Mouse (Mus musculus): Measurements from ENCODE around the gene Mpl.

Gene Mpl

DNA sequence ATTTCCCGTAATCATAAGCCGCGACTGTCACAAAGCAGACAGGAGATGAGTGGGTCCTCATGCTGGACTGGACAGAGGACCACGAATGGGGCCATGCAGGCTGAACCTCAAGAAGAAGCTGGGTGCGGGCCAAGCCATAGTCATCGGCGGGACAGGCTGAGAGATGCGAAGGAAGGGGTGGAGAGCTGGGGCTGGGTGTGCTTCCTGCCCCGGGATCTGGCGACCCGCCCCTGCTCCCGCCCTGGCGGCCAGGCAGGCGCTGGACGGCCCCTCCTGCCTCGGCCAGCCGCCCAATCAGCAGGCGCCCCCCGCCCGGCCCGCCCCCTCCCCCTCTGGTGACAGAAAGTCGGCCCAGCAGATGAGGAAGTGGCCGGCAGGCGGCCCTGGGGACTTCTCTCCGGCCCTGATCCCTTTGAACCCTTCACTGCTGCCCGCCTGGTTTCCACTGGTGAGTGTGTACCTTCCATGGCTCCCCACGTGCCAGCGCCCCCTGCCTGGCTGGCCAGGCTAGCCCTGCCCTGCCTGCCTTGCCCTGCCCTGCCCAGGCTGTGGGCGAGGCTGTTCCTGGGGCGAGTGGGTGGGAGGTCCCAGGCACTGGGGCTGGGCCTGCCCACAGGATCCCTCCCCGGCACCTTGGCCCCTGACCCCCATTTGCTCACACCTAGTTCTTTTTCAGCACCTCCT is 29.4 kb downstream of the Mpl start, which contains the start of gene Elovl1:
Gene Elovl1, plus strand, starts transcription at position 326 of the 684 bp plus-strand sequence.
- DNase-seq (ENCODE audit: low read depth, low spot score) = no peak

DNA sequence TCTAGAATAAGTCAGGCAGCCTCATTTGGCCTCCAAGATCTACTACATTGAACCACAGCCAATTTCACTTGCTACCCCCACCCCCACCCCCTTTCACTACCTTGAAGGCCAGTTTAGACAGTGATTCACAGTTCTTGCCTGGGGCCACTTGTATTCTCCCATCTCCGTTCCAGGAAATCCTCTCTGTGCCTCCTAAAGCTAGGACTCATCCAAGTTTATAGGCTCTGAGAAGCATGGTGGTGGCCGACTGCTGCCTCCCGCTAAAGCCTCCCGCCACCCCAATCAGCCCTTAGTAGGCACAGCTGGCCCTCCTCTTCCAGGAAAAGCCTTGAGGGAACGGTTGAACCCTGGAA is 29.9 kb downstream of the Mpl start:
- DNase-seq (ENCODE audit: low read depth, low spot score) = no peak

DNA sequence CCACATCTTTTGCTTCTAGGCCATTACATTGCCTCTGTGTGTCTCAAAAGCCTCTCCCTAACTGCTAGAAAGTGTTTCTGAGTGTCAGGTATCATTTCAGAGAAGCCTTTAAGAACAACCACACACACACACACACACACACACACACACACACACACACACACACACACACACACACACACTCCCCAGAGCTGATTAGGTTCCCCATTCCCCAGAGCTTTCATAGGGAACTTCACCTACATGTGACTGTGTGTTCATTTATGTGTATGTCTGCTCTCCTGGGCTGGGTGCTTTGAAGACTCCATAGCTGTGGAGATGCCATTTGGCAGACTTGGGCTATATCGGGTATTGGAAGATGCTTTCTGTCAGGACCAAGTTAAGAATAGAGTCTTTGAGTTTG is 31.9 kb downstream of the Mpl start:
- DNase-seq (ENCODE audit: low read depth, low spot score) = no peak

GRCm38 (mm10) chr4:118424541-118425160 is 32.7 kb downstream of the Mpl start:
- DNase-seq (ENCODE audit: low read depth, low spot score) = no peak

DNA sequence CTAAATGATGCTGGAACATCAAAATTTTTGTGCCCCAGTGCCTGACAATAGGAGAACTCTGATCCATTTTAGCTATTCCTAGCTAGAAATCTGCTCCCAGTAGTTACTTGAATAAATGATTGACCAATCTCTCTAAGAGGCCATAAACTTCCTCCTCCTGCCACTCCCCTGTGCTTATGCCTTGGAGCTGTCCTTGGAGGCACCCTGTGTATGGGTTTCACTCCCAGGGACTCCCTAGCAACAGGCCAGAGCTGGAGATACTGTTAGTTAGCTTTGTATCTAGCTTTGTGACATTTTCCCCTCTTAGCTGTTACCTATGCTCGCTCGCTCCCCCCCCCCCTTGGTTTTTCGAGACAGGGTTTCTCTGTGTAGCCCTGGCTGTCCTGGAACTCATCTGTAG is 35.9 kb downstream of the Mpl start:
- no peak for DNase-seq (ENCODE audit: low read depth, low spot score)

DNA sequence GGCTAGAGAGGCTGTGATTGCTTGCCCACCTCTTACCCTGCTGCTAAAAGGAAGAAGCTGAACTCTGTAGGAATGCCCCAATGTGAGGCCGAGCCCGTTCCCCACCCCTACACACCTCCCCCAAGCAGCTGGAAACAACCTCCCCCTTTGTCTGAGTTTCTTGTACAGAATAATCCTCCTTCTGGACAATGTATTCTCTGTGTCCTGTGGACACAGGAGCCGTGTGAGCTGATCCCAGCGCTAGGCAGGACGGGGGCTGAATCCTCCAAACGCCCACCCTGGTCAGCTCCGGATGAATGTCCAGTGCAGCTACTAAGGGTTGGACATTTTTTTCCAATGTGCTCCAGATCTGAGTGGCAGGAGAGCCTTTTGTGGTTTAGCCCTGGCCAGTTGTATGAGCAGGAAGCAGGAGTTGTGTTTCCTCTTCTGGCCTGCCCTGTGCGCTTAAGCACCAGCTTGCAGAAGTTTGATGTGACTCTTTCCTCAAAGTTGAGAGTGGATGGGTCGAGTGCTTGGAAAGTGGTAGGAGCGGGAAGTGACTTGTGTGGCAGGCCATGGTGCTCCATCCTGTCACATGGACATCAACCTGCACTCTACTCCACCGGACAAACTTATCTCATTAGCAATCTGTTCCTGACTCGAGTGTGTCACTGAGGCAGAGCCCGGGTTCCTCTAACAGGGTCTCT is 40.1 kb downstream of the Mpl start:
- no peak for DNase-seq (ENCODE audit: low read depth, low spot score)

DNA sequence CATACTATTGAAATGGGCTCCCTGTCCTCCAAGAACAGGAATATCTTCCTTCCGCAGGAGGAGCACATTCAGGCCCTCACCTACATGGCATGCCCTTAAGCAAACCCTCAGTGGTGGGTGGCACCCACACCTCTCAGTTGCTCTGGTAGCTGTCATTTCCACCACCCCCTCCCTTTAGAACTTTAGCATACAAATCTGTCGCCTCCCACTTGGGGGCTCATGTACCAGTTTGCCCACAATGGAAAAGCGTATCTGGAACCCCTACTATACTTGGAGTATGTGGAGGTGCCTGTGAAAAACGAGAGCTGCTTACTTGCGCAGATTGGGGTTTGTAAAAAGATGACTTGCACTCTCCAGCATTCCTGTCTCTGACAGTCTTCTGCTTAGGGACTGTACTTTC is 41.0 kb downstream of the Mpl start:
- DNase-seq (ENCODE audit: low read depth, low spot score) = no peak

GRCm38 (mm10) chr4:118415779-118416178 is 41.5 kb downstream of the Mpl start:
- DNase-seq (ENCODE audit: low read depth, low spot score) = no peak

DNA sequence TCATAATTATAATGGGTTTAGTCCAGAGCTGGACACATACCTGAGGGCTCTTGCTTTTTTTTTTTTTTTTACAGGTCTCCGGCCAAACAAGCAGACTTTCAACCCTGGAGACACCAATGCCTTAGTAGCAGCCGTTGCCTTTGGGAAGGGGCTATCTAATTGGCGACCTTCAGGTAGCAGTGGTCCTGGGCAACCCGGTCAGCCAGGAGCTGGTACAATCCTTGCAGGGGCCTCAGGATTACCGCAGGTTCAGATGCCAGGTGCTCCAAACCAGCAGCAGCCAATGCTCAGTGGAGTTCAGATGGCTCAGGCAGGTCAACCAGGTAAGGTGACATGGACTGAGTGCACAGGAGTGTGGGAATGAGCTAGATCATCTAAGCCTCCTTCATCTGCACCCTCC is 43.8 kb downstream of the Mpl start:
- no peak for DNase-seq (ENCODE audit: low read depth, low spot score)

GRCm38 (mm10) chr4:118410871-118411270 is 46.4 kb downstream of the Mpl start:
- no peak for DNase-seq (ENCODE audit: low read depth, low spot score)

- DNase-seq (ENCODE audit: low read depth, low spot score) = peak; percentile 80
Observed at GRCm38 (mm10) chr4:118409142-118409900, 48.0 kb downstream of the Mpl start, which contains the start of the genes Szt2 and Med8. Gene Szt2, minus strand, starts transcription at chr4:118409273. Gene Med8, plus strand, starts transcription at chr4:118409337.

DNA sequence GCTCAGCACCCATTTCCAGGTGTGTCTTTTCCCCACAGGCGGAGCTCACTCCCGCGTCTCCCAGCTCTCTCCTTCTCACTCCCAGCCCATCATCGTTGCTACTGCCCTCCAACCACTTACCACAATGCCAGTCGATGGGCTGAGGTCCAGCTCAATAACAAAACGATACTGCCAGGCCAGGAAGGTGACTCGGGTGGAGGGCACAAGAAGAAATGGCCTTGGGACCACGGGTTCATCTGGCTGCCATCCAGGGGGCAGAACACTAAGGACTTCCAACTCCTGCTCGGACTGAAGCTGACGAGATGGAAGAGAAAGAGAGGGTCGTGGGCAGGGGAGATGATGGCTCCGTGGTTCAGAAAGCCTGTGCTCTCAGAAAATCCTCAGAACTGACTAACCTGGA is 54.6 kb downstream of the Mpl start:
- no peak for DNase-seq (ENCODE audit: low read depth, low spot score)

GRCm38 (mm10) chr4:118401918-118402317 is 55.4 kb downstream of the Mpl start:
- no peak for DNase-seq (ENCODE audit: low read depth, low spot score)

DNA sequence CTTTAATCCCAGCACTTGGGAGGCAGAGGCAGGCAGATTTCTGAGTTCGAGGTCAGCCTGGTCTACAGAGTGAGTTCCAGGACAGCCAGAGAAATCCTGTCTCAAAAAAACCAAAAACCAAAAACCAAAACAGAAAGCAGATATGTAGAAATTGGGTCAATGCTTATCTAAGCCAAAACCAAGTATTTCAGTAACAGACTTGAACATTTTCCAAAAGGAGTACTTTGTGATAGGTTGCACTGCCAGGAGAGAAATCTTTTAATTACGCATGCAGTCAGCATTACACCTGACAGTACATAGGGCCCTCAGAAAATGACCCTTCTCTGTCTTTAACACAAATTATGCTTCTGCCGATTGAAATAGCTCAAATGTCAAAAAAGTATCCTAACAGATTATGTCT is 55.9 kb downstream of the Mpl start:
- DNase-seq (ENCODE audit: low read depth, low spot score) = no peak

DNA sequence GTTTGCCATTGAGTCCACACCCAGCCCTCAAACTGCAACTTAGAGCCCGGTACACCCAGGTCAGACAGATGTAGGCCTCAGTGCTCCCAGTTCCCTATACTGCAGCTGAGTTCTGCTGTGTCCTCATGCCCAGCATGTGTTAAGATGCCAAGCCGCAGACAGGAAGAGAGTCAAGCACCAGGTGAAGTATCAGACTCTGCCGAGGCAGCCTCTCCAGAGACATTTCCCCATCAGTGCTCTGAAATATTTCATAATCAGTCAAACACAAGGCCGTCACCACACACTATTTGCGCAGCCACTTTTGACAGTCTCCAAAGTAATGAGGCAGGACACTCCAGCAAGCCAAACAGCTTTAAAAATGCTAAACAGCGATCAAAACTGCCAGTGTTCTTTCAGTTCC is 58.9 kb downstream of the Mpl start:
- no peak for DNase-seq (ENCODE audit: low read depth, low spot score)

- DNase-seq (ENCODE audit: low read depth, low spot score) = no peak
Observed at GRCm38 (mm10) chr4:118396433-118396832, 60.9 kb downstream of the Mpl start.

DNA sequence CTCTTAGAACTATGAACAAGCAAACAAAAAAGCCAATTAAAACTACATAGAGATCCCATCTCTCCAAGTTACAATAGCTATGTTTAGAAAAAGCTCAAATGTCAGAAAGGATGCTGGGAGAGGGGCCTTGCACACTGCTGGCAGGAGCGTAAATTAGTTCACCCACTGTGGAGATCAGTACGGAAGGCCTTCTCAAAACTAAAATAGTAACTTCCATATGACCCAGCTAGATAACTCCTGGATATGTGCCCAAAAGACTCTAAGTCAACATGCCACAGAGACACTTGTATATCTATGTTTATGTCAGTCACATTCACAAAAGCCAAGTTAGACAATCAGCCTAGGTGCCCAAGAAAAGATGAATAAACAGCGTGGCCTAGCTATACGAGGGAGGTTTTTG is 62.0 kb downstream of the Mpl start:
- no peak for DNase-seq (ENCODE audit: low read depth, low spot score)

DNA sequence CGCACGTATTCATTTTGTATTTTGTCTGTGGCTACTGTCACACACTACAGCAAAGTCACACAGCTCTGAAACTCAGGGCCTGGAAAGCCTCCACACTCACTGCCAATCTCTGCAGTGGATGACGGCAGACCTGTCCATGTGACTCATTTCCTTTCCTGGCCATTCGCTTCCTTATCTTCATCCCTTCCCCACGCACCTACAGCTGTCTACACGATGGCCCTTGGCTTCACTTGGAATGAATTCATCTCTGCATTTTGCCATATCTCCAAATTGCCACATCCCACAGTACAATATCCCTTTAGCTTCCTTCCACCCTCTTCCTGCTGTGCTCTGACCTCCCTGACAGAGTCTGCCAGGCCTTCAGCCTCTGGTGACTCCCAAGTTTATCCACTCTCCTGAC is 62.8 kb downstream of the Mpl start:
- no peak for DNase-seq (ENCODE audit: low read depth, low spot score)
